Mouse (Mus musculus): ENCODE data around the gene Agk.

- no peak for TF ChIP-seq USF1 (IDR thresholded peaks at IDR 0.05; ENCODE audit: low read depth)
- TF ChIP-seq POLR2A (IDR thresholded peaks at IDR 0.05; ENCODE audit: insufficient read length, low read depth), result no peak
- TF ChIP-seq MYOG (IDR thresholded peaks at IDR 0.05; ENCODE audit: control insufficient read depth in 1 of 3, insufficient read depth in 1 of 3, insufficient read length in 2 of 3, low read depth in 2 of 3), result no peak
- TF ChIP-seq MAX (IDR thresholded peaks at IDR 0.05; ENCODE audit: low read depth), result no peak
- TF ChIP-seq CEBPB (IDR thresholded peaks at IDR 0.05; ENCODE audit: insufficient read depth, poor library complexity, severe bottlenecking), result no peak
- TF ChIP-seq MYOD1 (IDR thresholded peaks at IDR 0.05; ENCODE audit: control insufficient read depth in 1 of 3, insufficient read length in 2 of 3, low read depth in 2 of 3), result no peak
- TF ChIP-seq TCF12 (IDR thresholded peaks at IDR 0.05; ENCODE audit: insufficient read depth, poor library complexity, severe bottlenecking), result no peak
- no peak for TF ChIP-seq E2F4 (IDR thresholded peaks at IDR 0.05; ENCODE audit: insufficient read depth)
- no peak for TF ChIP-seq TCF3 (IDR thresholded peaks at IDR 0.05; ENCODE audit: insufficient read length, low read depth)
- no peak for TF ChIP-seq POLR2AphosphoS2 (IDR thresholded peaks at IDR 0.05; ENCODE audit: insufficient read length, low read depth)
- no peak for TF ChIP-seq REST (IDR thresholded peaks at IDR 0.05; ENCODE audit: insufficient read depth, insufficient read length)
Observed at GRCm38 (mm10) chr6:40371031-40371430, 46.1 kb downstream of the Agk start.
